Mouse (Mus musculus): ENCODE data around the gene Aaed1. TPM values are rescaled to one million over a fixed set of nuclear protein-coding genes. Genes with fewer than 3 reads are reported as not detected.

Aaed1 gene
- polyA plus RNA-seq, 1 experiment from 2014 or later, result 20.0 TPM

- no peaks in the 10 kb centered on the region for H3K27me3 ChIP-seq (ENCODE audit: control insufficient read depth, insufficient read depth, low read length)
- no peak for DNase-seq (ENCODE audit: low spot score)
- no peaks in the 10 kb centered on the region for H3K36me3 ChIP-seq (ENCODE audit: control insufficient read depth, insufficient read depth, low read length)
- H3K9ac ChIP-seq (ENCODE audit: low read length), result no peak overlapping the region
- H3K27ac ChIP-seq (ENCODE audit: low read depth, low read length), result no peak overlapping the region
- H3K9me3 ChIP-seq (ENCODE audit: control insufficient read depth, low read length), result no peaks in the 10 kb centered on the region
- 68% methylated on average over 4 of the region's 4 CpGs for WGBS
- no peaks in the 10 kb centered on the region for H3K4me1 ChIP-seq (ENCODE audit: control insufficient read depth, insufficient read depth, low read length)
- H3K4me3 ChIP-seq (ENCODE audit: low read depth, low read length), result no peak overlapping the region
- no peak for ATAC-seq (ENCODE audit: insufficient read depth, low FRiP score, low TSS enrichment)
- H3K4me2 ChIP-seq (ENCODE audit: low read depth), result no peak overlapping the region
Observed at GRCm38 (mm10) chr13:64237000-64237680, 75.4 kb downstream of the Aaed1 start.

- Histone ChIP-seq H3K9me3 (ENCODE audit: control insufficient read depth, low read length) (no peaks in the 10 kb centered on the region), H3K4me2 (ENCODE audit: low read depth) (no peak overlapping the region), H3K27ac (ENCODE audit: low read depth, low read length) (no peak overlapping the region), H3K36me3 (ENCODE audit: control insufficient read depth, insufficient read depth, low read length) (no peaks in the 10 kb centered on the region), H3K4me1 (ENCODE audit: control insufficient read depth, insufficient read depth, low read length) (no peaks in the 10 kb centered on the region), H3K9ac (ENCODE audit: low read length) (no peak overlapping the region), H3K4me3 (ENCODE audit: low read depth, low read length) (no peak overlapping the region), H3K27me3 (ENCODE audit: control insufficient read depth, insufficient read depth, low read length) (no peaks in the 10 kb centered on the region)
- 74% methylated on average over 3 of the region's 3 CpGs for WGBS
- no peak for ATAC-seq (ENCODE audit: insufficient read depth, low FRiP score, low TSS enrichment)
- DNase-seq (ENCODE audit: low spot score), result no peak
Observed at GRCm38 (mm10) chr13:64235777-64236176, 76.7 kb downstream of the Aaed1 start.

- no peak for ATAC-seq (ENCODE audit: insufficient read depth, low FRiP score, low TSS enrichment)
- Histone ChIP-seq H3K4me2 (ENCODE audit: low read depth) (no peak overlapping the region), H3K4me3 (ENCODE audit: low read depth, low read length) (no peak overlapping the region), H3K27ac (ENCODE audit: low read depth, low read length) (no peak overlapping the region), H3K27me3 (ENCODE audit: control insufficient read depth, insufficient read depth, low read length) (no peaks in the 10 kb centered on the region), H3K36me3 (ENCODE audit: control insufficient read depth, insufficient read depth, low read length) (no peaks in the 10 kb centered on the region), H3K9ac (ENCODE audit: low read length) (no peak overlapping the region), H3K9me3 (ENCODE audit: control insufficient read depth, low read length) (no peaks in the 10 kb centered on the region), H3K4me1 (ENCODE audit: control insufficient read depth, insufficient read depth, low read length) (no peaks in the 10 kb centered on the region)
- DNase-seq (ENCODE audit: low spot score), result no peak
- WGBS, result 61% methylated on average over 4 of the region's 4 CpGs
Observed at GRCm38 (mm10) chr13:64235062-64235715, 77.3 kb downstream of the Aaed1 start.

- Histone ChIP-seq H3K36me3 (ENCODE audit: control insufficient read depth, insufficient read depth, low read length) (no peaks in the 10 kb centered on the region), H3K4me3 (ENCODE audit: low read depth, low read length) (no peak overlapping the region), H3K27ac (ENCODE audit: low read depth, low read length) (no peak overlapping the region), H3K27me3 (ENCODE audit: control insufficient read depth, insufficient read depth, low read length) (no peaks in the 10 kb centered on the region), H3K4me1 (ENCODE audit: control insufficient read depth, insufficient read depth, low read length) (no peaks in the 10 kb centered on the region), H3K4me2 (ENCODE audit: low read depth) (no peak overlapping the region), H3K9ac (ENCODE audit: low read length) (no peak overlapping the region), H3K9me3 (ENCODE audit: control insufficient read depth, low read length) (no peaks in the 10 kb centered on the region)
- WGBS, result 89% methylated on average over 4 of the region's 4 CpGs
- DNase-seq (ENCODE audit: low spot score) (no peak), ATAC-seq (ENCODE audit: insufficient read depth, low FRiP score, low TSS enrichment) (no peak)
Observed at GRCm38 (mm10) chr13:64233139-64233538, 79.4 kb downstream of the Aaed1 start.

- DNase-seq (ENCODE audit: low spot score) (no peak), ATAC-seq (ENCODE audit: insufficient read depth, low FRiP score, low TSS enrichment) (no peak)
- 88% methylated on average over 4 of the region's 4 CpGs for WGBS
- H3K27me3 ChIP-seq (ENCODE audit: control insufficient read depth, insufficient read depth, low read length), result no peaks in the 10 kb centered on the region
- no peak overlapping the region for H3K4me3 ChIP-seq (ENCODE audit: low read depth, low read length)
- H3K9me3 ChIP-seq (ENCODE audit: control insufficient read depth, low read length), result no peaks in the 10 kb centered on the region
- H3K27ac ChIP-seq (ENCODE audit: low read depth, low read length), result no peak overlapping the region
- H3K4me1 ChIP-seq (ENCODE audit: control insufficient read depth, insufficient read depth, low read length), result no peaks in the 10 kb centered on the region
- no peak overlapping the region for H3K4me2 ChIP-seq (ENCODE audit: low read depth)
- no peak overlapping the region for H3K9ac ChIP-seq (ENCODE audit: low read length)
- no peaks in the 10 kb centered on the region for H3K36me3 ChIP-seq (ENCODE audit: control insufficient read depth, insufficient read depth, low read length)
Observed at GRCm38 (mm10) chr13:64226725-64227124, 85.8 kb downstream of the Aaed1 start.

- DNase-seq (ENCODE audit: low spot score) (no peak), ATAC-seq (ENCODE audit: insufficient read depth, low FRiP score, low TSS enrichment) (no peak)
- Histone ChIP-seq H3K4me2 (ENCODE audit: low read depth) (no peak overlapping the region), H3K9me3 (ENCODE audit: control insufficient read depth, low read length) (no peaks in the 10 kb centered on the region), H3K36me3 (ENCODE audit: control insufficient read depth, insufficient read depth, low read length) (no peaks in the 10 kb centered on the region), H3K27ac (ENCODE audit: low read depth, low read length) (no peak overlapping the region), H3K9ac (ENCODE audit: low read length) (no peak overlapping the region), H3K4me3 (ENCODE audit: low read depth, low read length) (no peak overlapping the region), H3K4me1 (ENCODE audit: control insufficient read depth, insufficient read depth, low read length) (no peaks in the 10 kb centered on the region), H3K27me3 (ENCODE audit: control insufficient read depth, insufficient read depth, low read length) (no peaks in the 10 kb centered on the region)
- WGBS, result 92% methylated on average over 3 of the region's 3 CpGs
Observed at GRCm38 (mm10) chr13:64225738-64226137, 86.8 kb downstream of the Aaed1 start.

Other genes starting within 250 kb of the Aaed1 start
- gene Hsd17b3, start 223.5 kb downstream of the Aaed1 start, polyA plus RNA-seq (2014; fragmentation: Nextera tagmentation; extraction: Ambion mirVana), result not detected in 2 replicates
- gene Slc35d2, start 183.3 kb downstream of the Aaed1 start, polyA plus RNA-seq (2014; fragmentation: Nextera tagmentation; extraction: Ambion mirVana), result 3.8 and 7.4 TPM in 2 replicates
- 14.3 and 15.4 TPM in 2 replicates for gene Zfp367, start 159.5 kb downstream of the Aaed1 start, polyA plus RNA-seq (2014; fragmentation: Nextera tagmentation; extraction: Ambion mirVana)
- gene Habp4, start 150.9 kb downstream of the Aaed1 start, polyA plus RNA-seq (2014; fragmentation: Nextera tagmentation; extraction: Ambion mirVana), result 33.4 and 36.6 TPM in 2 replicates
- 13.4 and 16.0 TPM in 2 replicates for gene Cdc14b, start 37.4 kb downstream of the Aaed1 start, polyA plus RNA-seq (2014; fragmentation: Nextera tagmentation; extraction: Ambion mirVana)
- gene Ctsl, start 58.2 kb upstream of the Aaed1 start, polyA plus RNA-seq (2014; fragmentation: Nextera tagmentation; extraction: Ambion mirVana), result 148 and 169 TPM in 2 replicates
- gene Cdk20, start 119.6 kb upstream of the Aaed1 start, polyA plus RNA-seq (2014; fragmentation: Nextera tagmentation; extraction: Ambion mirVana), result 6.9 and 9.5 TPM in 2 replicates
- not detected in 2 replicates for gene Fam240b, start 185.1 kb upstream of the Aaed1 start, polyA plus RNA-seq (2014; fragmentation: Nextera tagmentation; extraction: Ambion mirVana)

Measured in neural tube, embryonic 11.5 days (tissue).